Mouse (Mus musculus) limb, embryonic 14.5 days (tissue): ENCODE results near the gene Cobll1. TPM values are rescaled to one million over a fixed set of nuclear protein-coding genes. Genes with fewer than 3 reads are reported as not detected.

Experiments used
- ATAC-seq: fragments of 200-750 bp; cut with Nextera tagmentation; 2 replicates; pipeline ENCODE4 v1.8.0; 2017; ENCODE audit warnings: low read depth, moderate number of reproducible peaks, moderate TSS enrichment; ENCODE audit not compliant: low FRiP score
- DNase-seq: peaks from one replicate; pipeline ENCODE4 v3.0.0-alpha.2; 2015; ENCODE audit warnings: low spot score
- H3K27ac ChIP-seq: fragments of 300-500 bp; sonication (generic); replicated peaks from 2 replicates; pipeline ENCODE4 v1.5.1; 2014; ENCODE audit warnings: low read depth, mild to moderate bottlenecking, low read length, moderate library complexity, mixed read lengths
- H3K27me3 ChIP-seq: fragments of 300-500 bp; sonication (generic); 2 replicates; pipeline ENCODE4 v1.6.1; 2014; ENCODE audit warnings: low read length, mixed read lengths; ENCODE audit not compliant: control insufficient read depth, insufficient read depth
- H3K36me3 ChIP-seq: fragments of 300-500 bp; sonication (generic); 2 replicates; pipeline ENCODE4 v1.6.1; 2014; ENCODE audit warnings: mild to moderate bottlenecking, low read length, moderate library complexity, mixed read lengths; ENCODE audit not compliant: control insufficient read depth, insufficient read depth
- H3K4me1 ChIP-seq: fragments of 300-500 bp; sonication (generic); 2 replicates; pipeline ENCODE4 v1.6.1; 2014; ENCODE audit warnings: antibody characterized with exemption, low read length, mixed read lengths; ENCODE audit not compliant: control insufficient read depth, insufficient read depth
- H3K4me2 ChIP-seq: fragments of 300-500 bp; sonication (generic); replicated peaks from 2 replicates; pipeline ENCODE4 v1.6.1; 2014; ENCODE audit warnings: low read depth, mild to moderate bottlenecking, low read length, moderate library complexity; ENCODE audit not compliant: severe bottlenecking
- H3K4me3 ChIP-seq: fragments of 300-500 bp; sonication (generic); replicated peaks from 2 replicates; pipeline ENCODE4 v1.5.1; 2014; ENCODE audit warnings: low read length
- H3K9ac ChIP-seq: fragments of 300-500 bp; sonication (generic); 2 replicates; pipeline ENCODE4 v1.6.1; 2014; ENCODE audit warnings: mild to moderate bottlenecking, low read depth, low read length, moderate library complexity; ENCODE audit not compliant: severe bottlenecking
- H3K9me3 ChIP-seq: fragments of 300-500 bp; sonication (generic); 2 replicates; pipeline ENCODE4 v1.6.1; 2016; ENCODE audit warnings: low read length; ENCODE audit not compliant: control insufficient read depth
- POLR2A ChIP-seq: fragments of 200-500 bp; IDR thresholded peaks from 2 replicates; pipeline ENCODE4 v1.8.0; 2012; ENCODE audit warnings: inconsistent platforms, mild to moderate bottlenecking, moderate library complexity, borderline replicate concordance; ENCODE audit not compliant: insufficient read depth, insufficient read length; ENCODE audit errors: extremely low read depth
- WGBS: fragments of 180-500 bp; shearing (Covaris S2); extraction: QIAGEN DNeasy Blood & Tissue Kit; methylation state at CpG from one replicate; pipeline ENCODE4 v1.1.7; 2014; 5-methylcytosine and 5-hydroxymethylcytosine counted together
- polyA plus RNA-seq, 2 experiments: library from polyadenylated mRNA; depleted of rRNA in 1 of 2; stranded (reverse) in 1 of 2; unstranded in 1 of 2; fragments of >200 nt; fragmentation: Nextera tagmentation in 1 of 2; extraction: Ambion mirVana in 1 of 2; gene quantifications; 2 replicates each; pipeline versions ENCODE4 v1.2.1 to v1.2.3; 2012 to 2014

The Cobll1 gene
- polyA plus RNA-seq, 2 experiments, result 3.1 to 5.1 TPM

- DNase-seq (no peak), ATAC-seq (no peak)
- Histone ChIP-seq H3K4me1 (peaks cover 3% of the 10 kb centered on the region; the same call in 1 of the 2 replicates), H3K36me3 (no peaks in the 10 kb centered on the region), H3K27me3 (no peaks in the 10 kb centered on the region; the same call in 1 of the 2 replicates), H3K9ac (no peak overlapping the region), H3K27ac (no peak overlapping the region), H3K9me3 (no peaks in the 10 kb centered on the region), H3K4me2 (no peak overlapping the region), H3K4me3 (no peak overlapping the region)
- no peak for TF ChIP-seq POLR2A
- 52% methylated on average over 12 of the region's 12 CpGs for WGBS
These were observed 15.1 kb downstream of the Cobll1 start for GRCm38 (mm10) chr2:65223956-65224735.

DNA sequence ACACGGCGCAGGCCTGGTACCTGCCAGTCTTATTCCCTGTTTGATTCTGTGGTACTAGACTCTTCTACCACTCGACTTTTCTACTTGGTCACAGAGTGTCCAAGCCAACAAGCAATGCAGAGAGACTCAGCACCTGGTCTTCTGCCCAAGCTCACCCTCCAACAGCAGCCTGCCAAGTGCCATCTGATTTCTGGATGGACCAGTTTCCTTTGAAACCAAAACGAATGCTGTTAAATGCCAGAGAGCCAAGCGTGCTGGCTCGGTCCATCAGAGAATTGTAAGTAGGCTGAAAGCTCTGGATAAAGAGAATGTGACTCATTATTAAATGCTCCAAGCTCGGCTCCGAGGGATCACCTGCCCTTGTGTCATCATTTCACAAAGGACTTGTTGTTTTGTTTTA lies 16.2 kb downstream of the Cobll1 start:
- ATAC-seq (no peak), DNase-seq (no peak)
- H3K4me2 ChIP-seq, result no peak overlapping the region
- no peak for TF ChIP-seq POLR2A
- H3K9me3 ChIP-seq, result no peaks in the 10 kb centered on the region
- H3K36me3 ChIP-seq, result no peaks in the 10 kb centered on the region
- 77% methylated on average over 8 of the region's 8 CpGs for WGBS
- H3K27ac ChIP-seq, result no peak overlapping the region
- H3K9ac ChIP-seq, result no peak overlapping the region
- H3K4me3 ChIP-seq, result no peak overlapping the region
- peaks cover 3% of the 10 kb centered on the region; the same call in 1 of the 2 replicates for H3K4me1 ChIP-seq
- H3K27me3 ChIP-seq, result no peaks in the 10 kb centered on the region; the same call in 1 of the 2 replicates

DNA sequence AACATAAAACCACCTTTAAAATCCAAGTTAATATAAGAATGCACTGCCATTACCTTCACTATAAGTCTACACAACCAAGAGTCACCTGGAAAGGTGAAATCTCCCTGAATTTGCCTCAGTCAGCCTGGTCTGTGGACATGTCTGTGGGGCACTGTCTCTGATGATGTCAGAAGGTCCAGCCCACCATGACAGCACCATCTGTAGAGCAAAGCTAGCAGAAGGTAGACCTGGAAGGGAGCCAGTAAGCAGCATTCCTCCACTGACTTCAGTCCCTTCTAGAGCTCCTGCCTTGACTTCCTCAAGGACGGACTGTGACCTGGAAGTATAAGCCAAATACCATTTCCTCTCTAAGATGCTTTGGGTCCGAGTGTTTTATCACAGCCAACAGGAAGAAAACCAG lies 17.6 kb downstream of the Cobll1 start:
- Histone ChIP-seq H3K9me3 (no peaks in the 10 kb centered on the region), H3K4me3 (no peak overlapping the region), H3K4me1 (peaks cover 3% of the 10 kb centered on the region; the same call in 1 of the 2 replicates), H3K27ac (no peak overlapping the region), H3K4me2 (no peak overlapping the region), H3K36me3 (no peaks in the 10 kb centered on the region), H3K27me3 (no peaks in the 10 kb centered on the region; the same call in 1 of the 2 replicates), H3K9ac (no peak overlapping the region)
- ATAC-seq (no peak), DNase-seq (no peak)
- no peak for TF ChIP-seq POLR2A
- WGBS, result 77% methylated on average over 2 of the region's 2 CpGs

DNA sequence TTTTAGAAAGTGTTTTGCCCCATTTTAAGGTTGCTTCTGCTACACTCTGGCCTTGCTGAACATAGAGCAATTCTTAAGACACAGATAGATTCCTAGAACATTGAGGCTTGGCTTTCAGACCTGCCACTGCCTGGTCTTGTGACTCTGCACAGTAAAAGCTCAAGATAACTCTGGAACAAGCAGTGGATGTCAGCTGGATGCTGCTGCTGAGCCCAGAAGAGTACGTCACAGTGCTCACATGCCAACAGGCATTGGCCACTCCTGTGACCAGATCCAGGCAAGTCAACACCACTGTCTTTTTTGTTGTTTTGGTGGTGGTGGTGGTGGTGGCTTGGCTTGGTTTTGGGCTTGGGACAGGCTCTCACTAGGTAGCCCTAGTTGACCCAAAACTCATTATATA lies 18.6 kb downstream of the Cobll1 start:
- H3K9ac ChIP-seq, result no peak overlapping the region
- H3K27me3 ChIP-seq, result no peaks in the 10 kb centered on the region; the same call in 1 of the 2 replicates
- H3K4me2 ChIP-seq, result no peak overlapping the region
- no peak for DNase-seq
- 93% methylated on average over 1 of the region's 1 CpGs for WGBS
- no peak overlapping the region for H3K4me3 ChIP-seq
- no peak for ATAC-seq
- no peak for TF ChIP-seq POLR2A
- no peaks in the 10 kb centered on the region for H3K36me3 ChIP-seq
- no peak overlapping the region for H3K27ac ChIP-seq
- no peaks in the 10 kb centered on the region for H3K9me3 ChIP-seq
- H3K4me1 ChIP-seq, result peaks cover 3% of the 10 kb centered on the region; the same call in 1 of the 2 replicates

GRCm38 (mm10) chr2:65219375-65220135 lies 19.6 kb downstream of the Cobll1 start:
- H3K9me3 ChIP-seq, result no peaks in the 10 kb centered on the region

More at GRCm38 (mm10) chr2:65219375-65220135, 19.6 kb downstream of the Cobll1 start:
- Histone ChIP-seq H3K4me2 (no peak overlapping the region), H3K27me3 (no peaks in the 10 kb centered on the region; the same call in 1 of the 2 replicates), H3K4me3 (no peak overlapping the region), H3K27ac (no peak overlapping the region), H3K36me3 (no peaks in the 10 kb centered on the region), H3K9ac (no peak overlapping the region), H3K4me1 (peaks cover 3% of the 10 kb centered on the region; the same call in 1 of the 2 replicates)
- no peak for DNase-seq
- ATAC-seq, result no peak
- WGBS, result 66% methylated on average over 11 of the region's 11 CpGs
- TF ChIP-seq POLR2A, result no peak
